Mouse (Mus musculus) lung, adult 2 months (tissue): Measurements from ENCODE around the gene Olfr1258. TPM values are rescaled to one million over a fixed set of nuclear protein-coding genes. Genes with fewer than 3 reads are reported as not detected.
"Not testable (repeated sequence)": the region's sequence is repeated elsewhere in the genome, so short reads cannot be mapped to it uniquely, and the experiment has no call there.

Experiments
- DNase-seq: peaks from one replicate; pipeline ENCODE4 v3.0.0; 2022
- H3K4me1 ChIP-seq: fragments of 200-500 bp; 2 replicates; pipeline ENCODE4 v1.6.1; 2011; ENCODE audit warnings: low read length; ENCODE audit not compliant: control insufficient read depth, insufficient read depth
- H3K4me3 ChIP-seq: fragments of 200-500 bp; replicated peaks from 2 replicates; pipeline ENCODE3; 2011; ENCODE audit warnings: low read depth, mild to moderate bottlenecking, control low read depth, low read length; ENCODE audit errors: extremely low read depth
- CTCF ChIP-seq: fragments of 200-500 bp; IDR thresholded peaks from 2 replicates; pipeline ENCODE4 v1.5.1; 2011; ENCODE audit warnings: mild to moderate bottlenecking, low read length, control low read depth; ENCODE audit not compliant: insufficient read depth
- POLR2A ChIP-seq: fragments of 200-500 bp; IDR thresholded peaks from 2 replicates; pipeline ENCODE4 v1.6.1; 2011; ENCODE audit warnings: low read depth, mild to moderate bottlenecking, control low read depth, low read length, borderline replicate concordance; ENCODE audit errors: extremely low read depth
- WGBS: fragments of 180-500 bp; shearing (Covaris S2); methylation state at CpG from one replicate; pipeline ENCODE4 v1.1.7; 2018; 5-methylcytosine and 5-hydroxymethylcytosine counted together
- polyA plus RNA-seq: library from polyadenylated mRNA; depleted of rRNA; stranded (reverse); fragments of >200 nt; gene quantifications from 2 replicates; pipeline ENCODE4 v1.2.3, GENCODE M21; 2012; rRNA removed

The Olfr1258 gene
- polyA plus RNA-seq: not detected in 2 replicates

GRCm38 (mm10) chr2:89927009-89927408 lies at the start of gene Olfr1258:
Gene Olfr1258, plus strand, starts transcription at chr2:89927309.
- H3K4me3 ChIP-seq: no peak within 1 kb of the TSS
- DNase-seq: no peak
- no peaks in the 10 kb centered on the region for H3K4me1 ChIP-seq
- TF ChIP-seq CTCF (no peak), POLR2A (no peak)

DNA sequence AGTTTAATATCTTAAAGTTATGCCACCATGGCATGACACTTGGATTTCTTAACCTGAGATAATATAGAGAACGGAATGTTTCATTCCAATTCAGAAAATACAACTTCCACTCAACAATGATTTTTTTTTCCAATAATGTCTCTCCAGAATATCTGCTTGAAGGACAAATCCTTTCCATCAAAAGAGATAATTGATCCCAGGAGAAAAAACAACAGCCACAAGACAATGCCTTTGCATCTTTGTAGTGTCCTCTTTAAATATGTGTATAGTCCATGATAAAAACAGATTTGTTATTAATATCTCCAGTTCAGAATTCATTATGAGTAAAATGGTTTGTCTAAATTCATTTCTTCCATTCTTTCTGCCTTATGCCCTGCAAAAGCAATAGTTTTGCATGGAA lies 49.0 kb upstream of the Olfr1258 start, which contains the start of gene Olfr1257:
Gene Olfr1257 (plus strand): TSS at position 301 of the 400 bp plus-strand sequence.
- DNase-seq: no peak

DNA sequence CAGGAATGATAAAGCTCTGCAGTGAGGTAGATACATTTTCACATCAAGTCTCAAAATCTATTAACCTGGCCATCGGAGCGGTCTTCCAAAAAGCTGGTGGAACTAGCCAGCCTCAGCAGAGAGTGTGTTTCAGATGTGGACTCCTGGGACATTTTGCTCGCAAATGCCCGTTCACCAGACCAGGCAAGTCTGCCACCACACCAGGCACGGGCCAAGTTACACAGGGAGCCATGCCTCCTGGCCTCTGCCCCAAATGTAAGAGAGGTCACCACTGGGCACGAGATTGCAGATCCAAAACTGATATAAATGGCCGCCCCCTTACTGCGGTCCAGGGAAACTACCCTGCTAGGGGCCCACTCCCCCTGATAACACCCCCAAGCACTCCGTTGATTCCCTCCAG lies 14.5 kb upstream of the Olfr1258 start:
- not testable (repeated sequence) for H3K4me3 ChIP-seq, DNase-seq, H3K4me1 ChIP-seq
- WGBS: 85% methylated on average over 9 of the region's 9 CpGs

More for the DNA sequence above, 49.0 kb upstream of the Olfr1258 start, which contains the start of gene Olfr1257:
- 82% methylated on average over 1 of the region's 1 CpGs for WGBS
- TF ChIP-seq CTCF (no peak), POLR2A (no peak)
- Histone ChIP-seq H3K4me1 (no peaks in the 10 kb centered on the region), H3K4me3 (no peak within 1 kb of the TSS)

DNA sequence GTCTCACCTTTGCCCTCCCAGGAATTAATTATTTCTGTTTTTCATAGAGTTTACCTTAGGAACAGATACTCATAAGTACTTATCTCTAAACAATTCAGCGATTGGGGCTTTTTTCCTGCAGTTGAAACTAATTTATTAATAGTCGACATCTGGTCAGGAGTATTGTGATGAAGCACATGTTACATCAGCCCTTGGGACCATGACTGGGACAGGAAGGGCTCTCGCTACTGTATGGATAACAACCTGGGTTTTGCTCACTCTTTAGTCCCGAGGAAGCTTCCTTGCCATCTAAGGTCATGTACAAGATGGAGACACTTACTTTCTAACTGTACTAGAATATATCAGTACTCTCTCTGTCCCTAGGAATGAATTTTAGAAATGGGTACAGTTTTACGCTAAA lies 21.5 kb downstream of the Olfr1258 start, which contains the start of gene Olfr1259:
Gene Olfr1259 (minus strand): TSS at position 101 of the 400 bp plus-strand sequence.
- no peaks in the 10 kb centered on the region for H3K4me1 ChIP-seq
- TF ChIP-seq POLR2A (no peak), CTCF (no peak)
- H3K4me3 ChIP-seq: no peak within 1 kb of the TSS
- no peak for DNase-seq
- 73% methylated on average over 5 of the region's 5 CpGs for WGBS

- no peak for DNase-seq
- TF ChIP-seq CTCF: no peak
- TF ChIP-seq POLR2A: no peak
- H3K4me1 ChIP-seq: no peaks in the 10 kb centered on the region
- H3K4me3 ChIP-seq: no peak within 1 kb of the TSS
- 51% methylated on average over 2 of the region's 2 CpGs for WGBS
These were observed 47.1 kb downstream of the Olfr1258 start, which contains the start of gene Olfr1260 for GRCm38 (mm10) chr2:89974184-89974583. Gene Olfr1260, plus strand, starts transcription at chr2:89974340.

DNA sequence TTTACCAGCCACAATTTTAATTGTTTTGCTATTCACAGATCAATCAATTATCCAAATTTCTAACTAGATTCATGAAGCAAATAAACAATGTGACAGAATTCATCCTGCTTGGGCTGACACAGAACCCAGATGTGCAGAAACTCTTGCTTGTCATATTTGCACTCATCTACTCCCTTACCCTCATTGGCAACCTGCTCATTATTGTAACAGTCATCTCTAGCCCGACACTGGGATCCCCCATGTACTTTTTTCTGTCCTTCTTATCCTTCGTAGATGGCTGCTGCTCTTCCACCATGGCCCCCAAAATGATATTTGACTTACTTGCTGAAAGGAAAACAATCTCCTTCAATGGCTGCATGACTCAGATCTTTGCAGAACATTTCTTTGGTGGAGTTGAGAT lies 50.6 kb downstream of the Olfr1258 start:
- no peak for TF ChIP-seq POLR2A
- TF ChIP-seq CTCF: no peak
- no peak for DNase-seq
- no peak overlapping the region for H3K4me3 ChIP-seq
- WGBS: 73% methylated on average over 2 of the region's 2 CpGs
- H3K4me1 ChIP-seq: no peaks in the 10 kb centered on the region

Other genes with a start within 250 kb of the Olfr1258 start
- gene Olfr1252, start 202.3 kb upstream of the Olfr1258 start, polyA plus RNA-seq: not detected in 2 replicates
- not detected in 2 replicates for gene Olfr1253, start 170.2 kb upstream of the Olfr1258 start, polyA plus RNA-seq
- not detected in 2 replicates for gene Olfr1254, start 133.7 kb upstream of the Olfr1258 start, polyA plus RNA-seq
- not detected in 2 replicates for gene Olfr1255, start 115.3 kb upstream of the Olfr1258 start, polyA plus RNA-seq
- gene Olfr1256, start 85.8 kb upstream of the Olfr1258 start, polyA plus RNA-seq: not detected in 2 replicates
- gene Olfr48, start 79.1 kb upstream of the Olfr1258 start, polyA plus RNA-seq: not detected in 2 replicates
- not detected in 2 replicates for gene Olfr1257, start 48.9 kb upstream of the Olfr1258 start, polyA plus RNA-seq
- gene Olfr1259, start 21.4 kb downstream of the Olfr1258 start, polyA plus RNA-seq: not detected in 2 replicates
- gene Olfr1260, start 47.0 kb downstream of the Olfr1258 start, polyA plus RNA-seq: not detected in 2 replicates
- not detected in 2 replicates for gene Olfr1261, start 63.9 kb downstream of the Olfr1258 start, polyA plus RNA-seq
- not detected in 2 replicates for gene Olfr1262, start 72.8 kb downstream of the Olfr1258 start, polyA plus RNA-seq
- gene Olfr1263, start 84.8 kb downstream of the Olfr1258 start, polyA plus RNA-seq: not detected in 2 replicates
- gene Olfr1264, start 98.3 kb downstream of the Olfr1258 start, polyA plus RNA-seq: not detected in 2 replicates
- not detected in 2 replicates for gene Olfr1265, start 108.0 kb downstream of the Olfr1258 start, polyA plus RNA-seq
- gene Olfr140, start 136.3 kb downstream of the Olfr1258 start, polyA plus RNA-seq: not detected in 2 replicates
- gene Olfr1269, start 194.1 kb downstream of the Olfr1258 start, polyA plus RNA-seq: not detected in 2 replicates
- gene Olfr32, start 215.0 kb downstream of the Olfr1258 start, polyA plus RNA-seq: not detected in 2 replicates
- gene Olfr1270, start 225.8 kb downstream of the Olfr1258 start, polyA plus RNA-seq: not detected in 2 replicates